Mouse (Mus musculus): ENCODE results near the gene Cacna1d.

- TF ChIP-seq CTCF (IDR thresholded peaks at IDR 0.05; ENCODE audit: low read depth, low read length) (no peak), POLR2A (IDR thresholded peaks at IDR 0.05; ENCODE audit: extremely low read depth, insufficient read depth, low read length) (no peak)
These were observed 246.5 kb downstream of the Cacna1d start for GRCm38 (mm10) chr14:30244776-30245175.

All from liver, adult 2 months (tissue).